Mouse (Mus musculus): ENCODE results near the gene Ints11.
A peak's percentile ranks its signal among the peaks of the same experiment; 100 is the strongest.

GRCm38 (mm10) chr4:155841003-155841454 lies 28.3 kb upstream of the Ints11 start:
- TF ChIP-seq POLR2A (IDR thresholded peaks at IDR 0.05; ENCODE audit: insufficient read length, low read depth) (peak; percentile 32), TCF12 (IDR thresholded peaks at IDR 0.05; ENCODE audit: insufficient read depth, poor library complexity, severe bottlenecking) (no peak), SRF (IDR thresholded peaks at IDR 0.05; ENCODE audit: control insufficient read depth, insufficient read length, low read depth) (no peak), E2F4 (IDR thresholded peaks at IDR 0.05; ENCODE audit: insufficient read depth) (no peak), MYOD1 (IDR thresholded peaks at IDR 0.05; ENCODE audit: control insufficient read depth in 1 of 3, insufficient read length in 2 of 3, low read depth in 2 of 3) (no peak), USF1 (IDR thresholded peaks at IDR 0.05; ENCODE audit: low read depth) (no peak), POLR2AphosphoS2 (IDR thresholded peaks at IDR 0.05; ENCODE audit: insufficient read length, low read depth) (no peak)
